Mouse (Mus musculus) neural tube, embryonic 11.5 days (tissue): ENCODE data around the gene Cnr2. TPM values are rescaled to one million over a fixed set of nuclear protein-coding genes. Genes with fewer than 3 reads are reported as not detected.

Source experiments
- ATAC-seq: fragments of 200-750 bp; cut with Nextera tagmentation; 2 replicates; pipeline ENCODE4 v1.8.0; 2017; ENCODE audit warnings: moderate number of reproducible peaks, mild to moderate bottlenecking, moderate TSS enrichment, moderate library complexity; ENCODE audit not compliant: insufficient read depth, low FRiP score, low TSS enrichment
- DNase-seq: peaks from one replicate; pipeline ENCODE4 v3.0.0-alpha.2; 2015; ENCODE audit warnings: low spot score
- H3K27ac ChIP-seq: fragments of 300-500 bp; sonication (generic); 2 replicates; pipeline ENCODE4 v1.5.1; 2014; ENCODE audit warnings: low read depth, mild to moderate bottlenecking, low read length
- H3K27me3 ChIP-seq: fragments of 300-500 bp; sonication (generic); 2 replicates; pipeline ENCODE4 v1.6.1; 2014; ENCODE audit warnings: mild to moderate bottlenecking, low read length, mixed read lengths; ENCODE audit not compliant: control insufficient read depth, insufficient read depth
- H3K36me3 ChIP-seq: fragments of 300-500 bp; sonication (generic); 2 replicates; pipeline ENCODE4 v1.6.1; 2014; ENCODE audit warnings: mild to moderate bottlenecking, low read length, moderate library complexity, mixed read lengths; ENCODE audit not compliant: control insufficient read depth, insufficient read depth
- H3K4me1 ChIP-seq: fragments of 300-500 bp; sonication (generic); 2 replicates; pipeline ENCODE4 v1.6.1; 2014; ENCODE audit warnings: low read length, mixed read lengths; ENCODE audit not compliant: control insufficient read depth, insufficient read depth
- H3K4me2 ChIP-seq: fragments of 300-500 bp; sonication (generic); 2 replicates; pipeline ENCODE4 v1.6.1; 2014; ENCODE audit warnings: low read depth, mild to moderate bottlenecking, moderate library complexity
- H3K4me3 ChIP-seq: fragments of 300-500 bp; sonication (generic); 2 replicates; pipeline ENCODE4 v1.5.1; 2014; ENCODE audit warnings: low read depth, low read length
- H3K9ac ChIP-seq: fragments of 300-500 bp; sonication (generic); 2 replicates; pipeline ENCODE4 v1.6.1; 2014; ENCODE audit warnings: mild to moderate bottlenecking, low read length
- H3K9me3 ChIP-seq: fragments of 300-500 bp; sonication (generic); 2 replicates; pipeline ENCODE4 v1.6.1; 2016; ENCODE audit warnings: low read length; ENCODE audit not compliant: control insufficient read depth
- WGBS: fragments of 180-500 bp; shearing (Covaris S2); extraction: QIAGEN DNeasy Blood & Tissue Kit; methylation state at CpG from one replicate; pipeline ENCODE4 v1.1.7; 2014; 5-methylcytosine and 5-hydroxymethylcytosine counted together
- polyA plus RNA-seq: library from polyadenylated mRNA; unstranded; fragments of >200 nt; fragmentation: Nextera tagmentation; extraction: Ambion mirVana; gene quantifications from 2 replicates; pipeline ENCODE4 v1.2.1, GENCODE M21; 2014

The Cnr2 gene
- polyA plus RNA-seq, 1 experiment from 2014 or later = 1.0 TPM

- H3K27me3 ChIP-seq = no peaks in the 10 kb centered on the region
These were observed 13.2 kb upstream of the Cnr2 start for GRCm38 (mm10) chr4:135882023-135882422.

GRCm38 (mm10) chr4:135883401-135883851 lies 11.8 kb upstream of the Cnr2 start:
- no peak overlapping the region for H3K27ac ChIP-seq
- H3K4me2 ChIP-seq = no peak overlapping the region
- no peak for DNase-seq
- 64% methylated on average over 10 of the region's 10 CpGs for WGBS
- H3K4me3 ChIP-seq = no peak overlapping the region
- H3K9me3 ChIP-seq = no peaks in the 10 kb centered on the region
- no peaks in the 10 kb centered on the region; the same call in 1 of the 2 replicates for H3K4me1 ChIP-seq
- H3K27me3 ChIP-seq = no peaks in the 10 kb centered on the region
- no peaks in the 10 kb centered on the region for H3K36me3 ChIP-seq
- H3K9ac ChIP-seq = no peak overlapping the region
- ATAC-seq = no peak

More at GRCm38 (mm10) chr4:135882023-135882422, 13.2 kb upstream of the Cnr2 start:
- no peak overlapping the region for H3K9ac ChIP-seq
- DNase-seq (no peak), ATAC-seq (no peak)
- 79% methylated on average over 6 of the region's 6 CpGs for WGBS
- no peaks in the 10 kb centered on the region for H3K36me3 ChIP-seq
- H3K4me1 ChIP-seq = peaks cover under 1% of the 10 kb centered on the region; the same call in 1 of the 2 replicates
- no peak overlapping the region for H3K4me3 ChIP-seq
- no peaks in the 10 kb centered on the region for H3K9me3 ChIP-seq
- H3K4me2 ChIP-seq = no peak overlapping the region
- H3K27ac ChIP-seq = no peak overlapping the region

GRCm38 (mm10) chr4:135883881-135884516 lies 11.2 kb upstream of the Cnr2 start:
- 64% methylated on average over 7 of the region's 7 CpGs for WGBS
- ATAC-seq = no peak
- Histone ChIP-seq H3K9ac (no peak overlapping the region), H3K4me1 (no peaks in the 10 kb centered on the region; the same call in 1 of the 2 replicates), H3K4me3 (no peak overlapping the region), H3K27me3 (no peaks in the 10 kb centered on the region), H3K27ac (no peak overlapping the region), H3K4me2 (no peak overlapping the region), H3K36me3 (no peaks in the 10 kb centered on the region), H3K9me3 (no peaks in the 10 kb centered on the region)
- no peak for DNase-seq

- H3K4me3 ChIP-seq = no peak overlapping the region
- ATAC-seq (no peak), DNase-seq (no peak)
- H3K4me1 ChIP-seq = no peaks in the 10 kb centered on the region; the same call in 1 of the 2 replicates
- no peaks in the 10 kb centered on the region for H3K27me3 ChIP-seq
- no peaks in the 10 kb centered on the region for H3K9me3 ChIP-seq
- H3K4me2 ChIP-seq = no peak overlapping the region
- H3K9ac ChIP-seq = no peak overlapping the region
- no peaks in the 10 kb centered on the region for H3K36me3 ChIP-seq
- no peak overlapping the region for H3K27ac ChIP-seq
- WGBS = 43% methylated on average over 6 of the region's 6 CpGs
These were observed 10.7 kb upstream of the Cnr2 start for GRCm38 (mm10) chr4:135884531-135884930.

- WGBS = 90% methylated on average over 12 of the region's 12 CpGs
- H3K36me3 ChIP-seq = no peaks in the 10 kb centered on the region
- no peak overlapping the region for H3K4me3 ChIP-seq
- no peaks in the 10 kb centered on the region for H3K9me3 ChIP-seq
- no peak overlapping the region for H3K27ac ChIP-seq
- H3K4me2 ChIP-seq = no peak overlapping the region
- no peaks in the 10 kb centered on the region; the same call in 1 of the 2 replicates for H3K4me1 ChIP-seq
- H3K27me3 ChIP-seq = no peaks in the 10 kb centered on the region
- DNase-seq (no peak), ATAC-seq (no peak)
- H3K9ac ChIP-seq = no peak overlapping the region
These were observed 9.5 kb upstream of the Cnr2 start for GRCm38 (mm10) chr4:135885676-135886075.

- 86% methylated on average over 4 of the region's 4 CpGs for WGBS
- Histone ChIP-seq H3K9ac (no peak overlapping the region), H3K4me2 (no peak overlapping the region), H3K27ac (no peak overlapping the region), H3K27me3 (no peaks in the 10 kb centered on the region), H3K4me1 (no peaks in the 10 kb centered on the region; the same call in 1 of the 2 replicates), H3K4me3 (no peak overlapping the region), H3K36me3 (no peaks in the 10 kb centered on the region), H3K9me3 (no peaks in the 10 kb centered on the region)
- ATAC-seq = no peak
- DNase-seq = no peak
These were observed 9.0 kb upstream of the Cnr2 start for GRCm38 (mm10) chr4:135886184-135886583.

- H3K4me2 ChIP-seq = no peak overlapping the region
These were observed 6.6 kb upstream of the Cnr2 start for GRCm38 (mm10) chr4:135888448-135889057.

GRCm38 (mm10) chr4:135889146-135889883 lies 5.9 kb upstream of the Cnr2 start:
- Histone ChIP-seq H3K4me2 (no peak overlapping the region), H3K27ac (no peak overlapping the region), H3K9ac (no peak overlapping the region), H3K4me3 (no peak overlapping the region), H3K36me3 (no peaks in the 10 kb centered on the region), H3K9me3 (no peaks in the 10 kb centered on the region), H3K27me3 (no peaks in the 10 kb centered on the region), H3K4me1 (no peaks in the 10 kb centered on the region; the same call in 1 of the 2 replicates)
- WGBS = 79% methylated on average over 7 of the region's 7 CpGs
- DNase-seq (no peak), ATAC-seq (no peak)

More at GRCm38 (mm10) chr4:135888448-135889057, 6.6 kb upstream of the Cnr2 start:
- no peak for DNase-seq
- 92% methylated on average over 24 of the region's 24 CpGs for WGBS
- no peaks in the 10 kb centered on the region; the same call in 1 of the 2 replicates for H3K4me1 ChIP-seq
- H3K4me3 ChIP-seq = no peak overlapping the region
- H3K27ac ChIP-seq = no peak overlapping the region
- H3K27me3 ChIP-seq = no peaks in the 10 kb centered on the region
- no peaks in the 10 kb centered on the region for H3K9me3 ChIP-seq
- no peak for ATAC-seq
- H3K9ac ChIP-seq = no peak overlapping the region
- H3K36me3 ChIP-seq = no peaks in the 10 kb centered on the region
